Mouse (Mus musculus) T-cell, adult 66 days (primary cell): ENCODE data around the gene Tmem259. TPM values are rescaled to one million over a fixed set of nuclear protein-coding genes. Genes with fewer than 3 reads are reported as not detected.

Experiments used
- total RNA-seq, 2 experiments: library from RNA; stranded (reverse); gene quantifications; 3 replicates in 1 of 2; 4 replicates in 1 of 2; pipeline ENCODE4 v1.2.4; 2023

The Tmem259 gene
- total RNA-seq = 100 to 1,000 TPM; 152 to 155 TPM

DNA sequence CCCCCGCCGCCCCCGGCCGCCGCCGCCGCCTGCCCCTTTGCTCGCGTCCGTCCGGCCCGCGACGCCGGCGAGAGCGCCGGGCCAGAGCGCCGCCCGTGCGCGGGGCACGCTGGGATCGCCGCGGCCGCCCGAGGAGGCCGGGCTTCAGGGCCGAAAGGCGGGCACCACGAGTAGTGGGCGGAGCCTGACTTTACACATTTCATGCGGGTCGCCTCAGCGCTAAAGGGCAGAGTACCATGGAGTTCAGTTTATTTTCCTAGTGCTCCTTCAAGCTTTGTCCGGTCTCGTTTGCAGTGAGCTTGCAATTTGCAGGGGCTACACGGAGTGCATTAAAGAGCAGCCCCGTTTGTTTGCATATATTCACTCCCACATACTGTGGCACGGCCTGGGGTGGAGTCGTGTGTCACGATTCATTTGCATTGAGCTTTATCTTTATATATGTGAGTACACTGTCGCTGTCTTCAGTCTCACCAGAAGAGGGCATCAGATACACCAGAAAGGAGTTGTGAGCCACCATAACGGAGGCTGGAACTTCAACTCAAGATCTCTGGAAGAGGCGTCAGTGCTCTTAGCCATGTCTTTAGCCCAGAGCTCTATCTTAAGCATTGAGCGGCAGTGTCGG is at the start of gene Tmem259:
Tmem259 (minus strand) TSS at position 136 of the 622 bp plus-strand sequence.

DNA sequence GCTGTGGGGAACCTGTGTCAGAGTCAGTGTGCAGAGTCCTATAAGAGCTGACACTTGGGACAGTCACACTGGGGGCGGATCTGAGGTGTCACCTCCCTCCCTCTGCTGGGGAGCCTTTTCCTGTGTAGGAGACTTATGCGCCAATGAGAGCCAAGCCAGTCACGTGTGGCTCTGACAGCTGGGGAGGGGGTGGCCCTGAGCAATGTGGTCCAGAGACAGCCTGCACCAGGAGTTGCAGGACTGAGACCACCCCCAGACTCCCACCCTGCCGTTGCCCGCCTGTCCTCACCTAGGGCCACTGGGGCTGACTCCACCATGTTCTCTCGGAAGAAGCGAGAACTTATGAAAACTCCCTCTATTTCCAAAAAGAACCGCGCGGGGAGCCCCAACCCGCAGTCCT is 32.4 kb upstream of the Tmem259 start, which contains the start of gene Arhgap45:
Arhgap45 (plus strand) TSS at position 143 of the 400 bp plus-strand sequence.

DNA sequence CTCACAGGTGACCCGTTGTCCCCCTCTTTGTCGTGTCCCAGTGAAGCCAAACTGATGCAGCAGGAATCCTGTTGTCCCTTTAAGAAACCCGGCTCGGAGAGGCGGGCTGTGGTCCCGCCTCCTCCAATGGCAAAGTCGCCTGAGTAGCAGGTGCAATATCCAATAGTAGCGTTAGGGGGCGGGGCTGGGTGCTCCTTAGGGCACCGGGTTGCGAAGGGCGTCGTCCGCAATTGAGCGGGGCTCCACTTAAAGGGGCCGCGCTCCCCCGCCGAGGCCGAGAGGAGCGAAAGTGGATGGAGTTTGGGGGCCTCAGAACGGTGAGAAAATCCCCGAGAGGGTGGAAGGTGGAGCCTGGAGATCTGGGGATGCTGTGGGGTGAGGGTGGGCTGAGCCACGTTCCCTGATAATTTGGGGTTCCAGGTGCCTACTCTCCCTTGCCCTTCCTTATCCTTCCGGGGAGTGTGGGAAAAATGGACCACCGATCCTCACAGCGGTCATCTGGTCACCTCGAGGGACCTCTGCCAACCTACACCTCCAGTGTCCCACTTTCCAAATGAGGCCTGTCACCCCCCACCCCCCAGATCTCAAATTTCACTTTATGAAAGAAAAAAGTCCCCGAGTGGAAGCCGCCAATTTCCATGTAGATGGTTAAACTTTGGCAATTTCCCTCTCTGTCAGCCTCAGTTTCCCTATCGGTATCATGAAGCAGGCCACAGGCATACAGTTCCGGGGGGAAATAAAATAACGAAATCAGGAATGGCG is 12.3 kb upstream of the Tmem259 start, which contains the start of gene Abca7:
Abca7 (plus strand) TSS at position 223 of the 762 bp plus-strand sequence.

GRCm38 (mm10) chr10:79988506-79989271 is 4.6 kb upstream of the Tmem259 start, which contains the start of gene Cnn2:
Gene Cnn2 (plus strand): TSS chr10:79988584.

DNA sequence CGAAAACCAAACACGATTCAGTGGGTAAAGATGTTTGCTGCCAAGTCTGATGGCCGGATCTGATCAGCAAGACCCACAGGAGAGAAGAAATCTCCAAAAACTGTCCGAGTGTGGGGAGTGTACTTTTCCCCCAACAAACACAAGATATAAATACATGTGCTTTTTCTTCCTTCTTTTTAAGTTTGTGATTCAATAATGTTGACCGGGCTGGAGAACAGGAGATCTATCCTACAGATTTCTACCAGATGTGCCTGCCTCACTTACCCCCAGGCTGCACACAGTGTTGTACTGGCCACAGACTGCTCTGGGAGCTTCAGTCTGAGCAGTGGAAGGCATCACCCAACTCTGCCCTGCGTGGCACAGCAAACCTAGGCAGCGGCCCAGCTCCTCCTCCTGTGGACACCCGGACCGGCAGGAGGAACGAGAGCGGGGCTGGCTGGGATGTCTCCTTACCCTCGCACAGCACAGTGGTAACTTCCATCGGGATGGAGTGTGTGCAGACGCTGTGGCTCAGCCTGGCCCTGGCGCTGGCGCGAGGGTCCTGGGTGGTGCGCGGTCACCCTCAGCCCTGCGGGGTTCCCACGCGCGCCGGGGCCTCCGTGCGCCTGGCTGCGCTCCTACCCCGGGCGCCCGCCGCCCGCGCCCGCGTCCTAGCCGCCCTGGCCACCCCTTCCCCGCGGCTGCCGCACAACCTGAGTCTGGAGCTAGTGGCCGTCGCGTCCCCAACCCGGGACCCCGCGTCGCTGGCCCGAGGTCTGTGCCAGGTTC is 13.5 kb downstream of the Tmem259 start, which contains the start of gene Grin3b:
Grin3b (plus strand) TSS at position 301 of the 768 bp plus-strand sequence.

GRCm38 (mm10) chr10:79959847-79960601 is 24.1 kb downstream of the Tmem259 start, which contains the start of gene Wdr18:
Gene Wdr18 (plus strand): TSS chr10:79960152.

GRCm38 (mm10) chr10:79926491-79927323 is 57.4 kb downstream of the Tmem259 start, which contains the start of gene Arid3a:
Gene Arid3a (plus strand): TSS chr10:79927043.

Other genes with a start within 250 kb of the Tmem259 start
- gene Polrmt, start 237.7 kb downstream of the Tmem259 start, total RNA-seq = 10 to 100 TPM; 59.1 to 62.3 TPM
- gene Fgf22, start 229.3 kb downstream of the Tmem259 start, total RNA-seq = not detected
- 10 to 100 TPM; 63.3 to 64.6 TPM for gene Rnf126, start 217.4 kb downstream of the Tmem259 start, total RNA-seq
- gene Fstl3, start 207.1 kb downstream of the Tmem259 start, total RNA-seq = 1 to 10 TPM in 1 of 2 experiments, under 1 TPM in 1; 0.56 to 1.4 TPM
- gene Prss57, start 193.4 kb downstream of the Tmem259 start, total RNA-seq = not detected
- gene Palm, start 190.8 kb downstream of the Tmem259 start, total RNA-seq = 1 to 10 TPM; 3.0 to 4.1 TPM
- not detected for gene Misp, start 163.3 kb downstream of the Tmem259 start, total RNA-seq
- gene Ptbp1, start 129.9 kb downstream of the Tmem259 start, total RNA-seq = 100 to 1,000 TPM; 649 to 687 TPM
- gene Prtn3, start 109.9 kb downstream of the Tmem259 start, total RNA-seq = not detected
- gene Plppr3, start 109.7 kb downstream of the Tmem259 start, total RNA-seq = not detected
- gene Elane, start 98.1 kb downstream of the Tmem259 start, total RNA-seq = under 1 TPM in 1 of 2 experiments, not detected in 1; 0.58 TPM
- not detected for gene Cfd, start 93.5 kb downstream of the Tmem259 start, total RNA-seq
- gene Med16, start 75.4 kb downstream of the Tmem259 start, total RNA-seq = 10 to 100 TPM; 62.1 to 71.7 TPM
- gene Gm26602, start 73.5 kb downstream of the Tmem259 start, total RNA-seq = not detected
- 1 to 10 TPM in 1 of 2 experiments, under 1 TPM in 1; 0.98 to 1.2 TPM for gene Kiss1r, start 67.4 kb downstream of the Tmem259 start, total RNA-seq
- gene R3hdm4, start 63.1 kb downstream of the Tmem259 start, total RNA-seq = 100 to 1,000 TPM in 1 of 2 experiments, 10 to 100 TPM in 1; 99.7 to 103 TPM
- gene Arid3a, start 57.3 kb downstream of the Tmem259 start, total RNA-seq = 10 to 100 TPM in 1 of 2 experiments, 1 to 10 TPM in 1; 9.3 to 12.5 TPM
- 10 to 100 TPM; 54.5 to 63.1 TPM for gene Wdr18, start 24.2 kb downstream of the Tmem259 start, total RNA-seq
- under 1 TPM in 1 of 2 experiments, not detected in 1; 0.89 TPM for gene Grin3b, start 13.6 kb downstream of the Tmem259 start, total RNA-seq
- 100 to 1,000 TPM; 509 to 532 TPM for gene Cnn2, start 4.3 kb upstream of the Tmem259 start, total RNA-seq
- gene Abca7, start 12.2 kb upstream of the Tmem259 start, total RNA-seq = 10 to 100 TPM; 75.4 to 82.6 TPM
- gene Arhgap45, start 32.3 kb upstream of the Tmem259 start, total RNA-seq = 100 to 1,000 TPM; 853 to 885 TPM
- gene Polr2e, start 55.5 kb upstream of the Tmem259 start, total RNA-seq = 10 to 100 TPM; 71.1 to 85.2 TPM
- gene Gpx4, start 62.8 kb upstream of the Tmem259 start, total RNA-seq = 100 to 1,000 TPM; 155 to 180 TPM
- gene Sbno2, start 121.2 kb upstream of the Tmem259 start, total RNA-seq = 10 to 100 TPM; 97.7 to 98.5 TPM
- gene Stk11, start 131.5 kb upstream of the Tmem259 start, total RNA-seq = 100 to 1,000 TPM; 136 to 156 TPM
- gene Atp5d, start 154.3 kb upstream of the Tmem259 start, total RNA-seq = 100 to 1,000 TPM; 157 to 178 TPM
- gene Cbarp, start 156.5 kb upstream of the Tmem259 start, total RNA-seq = 10 to 100 TPM; 28.2 to 29.0 TPM
- 100 to 1,000 TPM; 102 to 113 TPM for gene Midn, start 163.9 kb upstream of the Tmem259 start, total RNA-seq
- 100 to 1,000 TPM; 113 to 134 TPM for gene Cirbp, start 181.7 kb upstream of the Tmem259 start, total RNA-seq
- 10 to 100 TPM; 15.1 to 16.3 TPM for gene 1600002K03Rik, start 188.6 kb upstream of the Tmem259 start, total RNA-seq
- under 1 TPM; 0.27 to 0.41 TPM for gene Efna2, start 195.2 kb upstream of the Tmem259 start, total RNA-seq
- 10 to 100 TPM; 76.1 to 76.3 TPM for gene Mum1, start 242.1 kb upstream of the Tmem259 start, total RNA-seq